Mouse (Mus musculus) sigmoid colon, adult 10 weeks (tissue): ENCODE data around the gene Skint4. TPM values are rescaled to one million over a fixed set of nuclear protein-coding genes. Genes with fewer than 3 reads are reported as not detected.

ENCODE experiments used
- polyA plus RNA-seq: library from polyadenylated mRNA; stranded (reverse); fragments of 350-450 nt; fragmentation: Illumina TruSeq; extraction: RNeasy Lipid Tissue Mini Kit (QIAGEN cat#74804); gene quantifications from one replicate; pipeline ENCODE4 v1.2.3, GENCODE M21; 2014; ENCODE audit warnings: low read depth, low replicate concordance

The Skint4 gene
- polyA plus RNA-seq: not detected

DNA sequence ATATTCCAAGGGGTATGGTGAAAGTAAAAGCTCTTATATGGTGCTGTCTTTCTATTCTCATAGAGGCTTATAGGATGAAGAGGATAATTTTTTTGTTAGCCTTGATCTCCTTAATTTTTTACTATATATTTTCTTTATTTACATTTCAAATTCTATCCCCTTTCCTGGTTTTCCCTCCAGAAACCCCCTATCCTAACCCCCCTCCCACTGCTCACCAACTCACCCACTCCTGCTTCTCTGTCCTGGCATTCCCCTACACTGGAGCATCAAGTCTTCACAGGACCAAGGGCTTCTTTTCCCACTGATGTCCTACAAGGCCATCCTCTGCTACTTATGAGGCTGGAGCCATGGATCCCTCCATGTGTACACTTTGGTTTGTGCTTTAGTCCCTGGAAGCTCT lies at the start of gene Skint4:
Gene Skint4, plus strand, starts transcription at position 301 of the 400 bp plus-strand sequence.

Other genes starting within 250 kb of the Skint4 start
- 7.8 TPM for gene Slc5a9, start 169.1 kb upstream of the Skint4 start, polyA plus RNA-seq
- not detected for gene Skint8, start 152.6 kb upstream of the Skint4 start, polyA plus RNA-seq
- not detected for gene Skint7, start 99.1 kb upstream of the Skint4 start, polyA plus RNA-seq
- not detected for gene Skint1, start 65.7 kb upstream of the Skint4 start, polyA plus RNA-seq
- 0.66 TPM for gene Skint3, start 160.2 kb downstream of the Skint4 start, polyA plus RNA-seq